Mouse (Mus musculus) kidney, postnatal 25 days (tissue): ENCODE results near the gene Dnah2.

Experiments
- DNase-seq, 2 experiments: peaks; one replicate each; pipeline ENCODE4 v3.0.0; 2021; ENCODE audit warnings: mixed read lengths in 2 of 2

Gene Dnah2

GRCm38 (mm10) chr11:69527098-69528030 is 21.5 kb downstream of the Dnah2 start:
- no peak for DNase-seq

GRCm38 (mm10) chr11:69526631-69527030 is 22.3 kb downstream of the Dnah2 start:
- DNase-seq: no peak

GRCm38 (mm10) chr11:69525661-69526060 is 23.2 kb downstream of the Dnah2 start:
- DNase-seq: no peak

GRCm38 (mm10) chr11:69523651-69524050 is 25.3 kb downstream of the Dnah2 start:
- DNase-seq: no peak

GRCm38 (mm10) chr11:69521526-69522149 is 27.3 kb downstream of the Dnah2 start:
- no peak for DNase-seq

- DNase-seq: no peak
These were observed 28.9 kb downstream of the Dnah2 start for GRCm38 (mm10) chr11:69519976-69520375.

- DNase-seq: no peak
These were observed 32.2 kb downstream of the Dnah2 start for GRCm38 (mm10) chr11:69516661-69517060.

- DNase-seq: no peak
These were observed 32.7 kb downstream of the Dnah2 start for GRCm38 (mm10) chr11:69516151-69516640.

- DNase-seq: peak; percentile 53 to 66
These were observed 35.1 kb downstream of the Dnah2 start for GRCm38 (mm10) chr11:69513840-69514239.

- DNase-seq: no peak
These were observed 38.0 kb downstream of the Dnah2 start for GRCm38 (mm10) chr11:69510796-69511496.

- peak; percentile 14 to 52 for DNase-seq
These were observed 45.0 kb downstream of the Dnah2 start for GRCm38 (mm10) chr11:69503863-69504280.

- no peak for DNase-seq
These were observed 47.4 kb downstream of the Dnah2 start for GRCm38 (mm10) chr11:69501555-69501954.

GRCm38 (mm10) chr11:69499140-69499539 is 49.8 kb downstream of the Dnah2 start:
- no peak for DNase-seq

GRCm38 (mm10) chr11:69491711-69492110 is 57.2 kb downstream of the Dnah2 start:
- DNase-seq: no peak

- DNase-seq: no peak
These were observed 58.0 kb downstream of the Dnah2 start for GRCm38 (mm10) chr11:69490898-69491297.

GRCm38 (mm10) chr11:69487474-69487873 is 61.4 kb downstream of the Dnah2 start:
- no peak for DNase-seq

- no peak for DNase-seq
These were observed 71.3 kb downstream of the Dnah2 start for GRCm38 (mm10) chr11:69477645-69478044.

- DNase-seq: no peak
These were observed 72.1 kb downstream of the Dnah2 start for GRCm38 (mm10) chr11:69476802-69477201.

- DNase-seq: no peak
These were observed 74.2 kb downstream of the Dnah2 start for GRCm38 (mm10) chr11:69474737-69475136.

- no peak for DNase-seq
These were observed 76.2 kb downstream of the Dnah2 start for GRCm38 (mm10) chr11:69472687-69473086.

GRCm38 (mm10) chr11:69471491-69471890 is 77.4 kb downstream of the Dnah2 start:
- no peak for DNase-seq

GRCm38 (mm10) chr11:69469301-69469700 is 79.6 kb downstream of the Dnah2 start:
- DNase-seq: no peak

GRCm38 (mm10) chr11:69463996-69464395 is 84.9 kb downstream of the Dnah2 start:
- no peak for DNase-seq
